Mouse (Mus musculus) E14TG2a.4 (cell line): ENCODE data around the gene Lpar1.

ENCODE experiments used
- H3K27me3 ChIP-seq: 2 replicates; pipeline ENCODE4 v1.6.1; 2014; ENCODE audit warnings: low read length, control low read depth; ENCODE audit not compliant: insufficient read depth
- H3K36me3 ChIP-seq: 2 replicates; pipeline ENCODE4 v1.6.1; 2014; ENCODE audit warnings: low read length, control low read depth; ENCODE audit not compliant: insufficient read depth
- H3K4me1 ChIP-seq: replicated peaks from 2 replicates; pipeline ENCODE4 v1.6.1; 2014; ENCODE audit warnings: low read depth, low read length, control low read depth
- H3K4me3 ChIP-seq: replicated peaks from 2 replicates; pipeline ENCODE4 v1.5.1; 2014; ENCODE audit warnings: mild to moderate bottlenecking, low read length
- H3K9me3 ChIP-seq: 2 replicates; pipeline ENCODE4 v1.6.1; 2014; ENCODE audit warnings: low read length, control low read depth
- CTCF ChIP-seq: conservative IDR thresholded peaks from 2 replicates; pipeline ENCODE4 v1.5.1; 2014; ENCODE audit warnings: low read length
- NANOG ChIP-seq: IDR thresholded peaks from 2 replicates; pipeline ENCODE4 v1.6.1; 2014; ENCODE audit warnings: borderline replicate concordance, low read length, mixed read lengths
- POU5F1 ChIP-seq: IDR thresholded peaks from 2 replicates; pipeline ENCODE4 v1.6.1; 2014; ENCODE audit warnings: low read length, borderline replicate concordance

Lpar1 gene

GRCm38 (mm10) chr4:58521137-58521536, 32.6 kb downstream of the Lpar1 start:
- TF ChIP-seq POU5F1 (no peak), NANOG (no peak), CTCF (no peak)

GRCm38 (mm10) chr4:58520531-58520930, 33.2 kb downstream of the Lpar1 start:
- H3K4me3 ChIP-seq = no peak overlapping the region
- no peaks in the 10 kb centered on the region for H3K36me3 ChIP-seq
- no peaks in the 10 kb centered on the region for H3K27me3 ChIP-seq
- H3K9me3 ChIP-seq = no peaks in the 10 kb centered on the region
- H3K4me1 ChIP-seq = peaks cover 5% of the 10 kb centered on the region; the same call in 1 of the 2 replicates
- TF ChIP-seq POU5F1 = no peak
- TF ChIP-seq CTCF = no peak
- no peak for TF ChIP-seq NANOG

More at GRCm38 (mm10) chr4:58521137-58521536, 32.6 kb downstream of the Lpar1 start:
- Histone ChIP-seq H3K4me3 (no peak overlapping the region), H3K27me3 (no peaks in the 10 kb centered on the region), H3K36me3 (no peaks in the 10 kb centered on the region), H3K9me3 (no peaks in the 10 kb centered on the region), H3K4me1 (peaks cover 5% of the 10 kb centered on the region; the same call in 1 of the 2 replicates)

DNA sequence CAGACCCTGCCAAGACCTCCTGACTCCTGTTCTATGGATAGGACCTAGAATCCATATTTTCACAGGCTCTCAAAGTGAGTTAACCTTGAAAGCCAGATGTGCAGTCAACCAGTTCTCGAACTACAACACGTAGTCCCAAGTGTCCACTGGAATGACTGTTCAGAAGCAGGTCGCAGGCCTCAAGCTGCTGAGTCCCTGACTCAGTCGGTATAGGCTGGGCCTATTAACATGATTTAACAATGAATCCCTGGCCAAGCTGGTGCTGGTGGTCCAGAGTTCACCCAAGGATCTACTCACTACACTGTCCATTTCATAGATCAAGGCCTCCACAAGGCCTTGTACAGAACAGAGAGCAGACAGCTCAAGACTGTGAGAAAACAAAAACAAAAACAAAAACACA, 33.8 kb downstream of the Lpar1 start:
- Histone ChIP-seq H3K4me1 (peaks cover 5% of the 10 kb centered on the region; the same call in 1 of the 2 replicates), H3K9me3 (no peaks in the 10 kb centered on the region), H3K4me3 (no peak overlapping the region), H3K36me3 (no peaks in the 10 kb centered on the region), H3K27me3 (no peaks in the 10 kb centered on the region)
- TF ChIP-seq NANOG (no peak), POU5F1 (no peak), CTCF (no peak)

GRCm38 (mm10) chr4:58518215-58518988, 35.3 kb downstream of the Lpar1 start:
- Histone ChIP-seq H3K36me3 (no peaks in the 10 kb centered on the region), H3K9me3 (no peaks in the 10 kb centered on the region), H3K27me3 (no peaks in the 10 kb centered on the region), H3K4me3 (no peak overlapping the region), H3K4me1 (0 out of 2 replicates have a peak, but pooled peaks cover 5% of the 10 kb centered on the region)
- no peak for TF ChIP-seq NANOG
- no peak for TF ChIP-seq POU5F1

- Histone ChIP-seq H3K4me1 (0 out of 2 replicates have a peak, but pooled peaks cover 5% of the 10 kb centered on the region), H3K9me3 (no peaks in the 10 kb centered on the region), H3K4me3 (no peak overlapping the region), H3K36me3 (no peaks in the 10 kb centered on the region), H3K27me3 (no peaks in the 10 kb centered on the region)
- TF ChIP-seq NANOG = no peak
- no peak for TF ChIP-seq CTCF
- TF ChIP-seq POU5F1 = no peak
Measured at GRCm38 (mm10) chr4:58516810-58517209, 36.9 kb downstream of the Lpar1 start.

GRCm38 (mm10) chr4:58516221-58516620, 37.5 kb downstream of the Lpar1 start:
- Histone ChIP-seq H3K4me1 (0 out of 2 replicates have a peak, but pooled peaks cover 5% of the 10 kb centered on the region), H3K4me3 (no peak overlapping the region), H3K36me3 (no peaks in the 10 kb centered on the region), H3K27me3 (no peaks in the 10 kb centered on the region), H3K9me3 (no peaks in the 10 kb centered on the region)
- TF ChIP-seq NANOG (no peak), CTCF (no peak), POU5F1 (no peak)

DNA sequence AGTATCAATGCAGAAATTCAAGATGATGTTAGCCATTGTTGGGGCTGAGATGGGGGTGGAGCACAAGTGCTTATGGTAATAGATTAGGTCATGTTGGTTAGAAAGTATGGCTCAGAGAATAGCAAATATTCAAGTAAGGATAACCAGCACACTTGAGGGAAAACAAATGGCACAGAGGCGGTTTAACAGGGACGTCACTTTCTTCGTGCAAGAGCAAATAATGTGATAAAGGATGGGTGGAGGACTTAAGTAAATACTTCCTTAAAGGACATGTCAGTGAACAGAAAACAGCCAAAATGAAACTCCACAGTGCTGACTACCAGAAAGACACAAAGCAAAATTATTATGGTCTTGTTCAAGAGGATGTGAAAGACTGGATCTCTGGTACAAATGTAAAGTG, 42.1 kb downstream of the Lpar1 start:
- Histone ChIP-seq H3K27me3 (no peaks in the 10 kb centered on the region), H3K9me3 (no peaks in the 10 kb centered on the region), H3K36me3 (no peaks in the 10 kb centered on the region), H3K4me1 (no peaks in the 10 kb centered on the region), H3K4me3 (no peak overlapping the region)
- TF ChIP-seq POU5F1 = no peak

GRCm38 (mm10) chr4:58508833-58509232, 44.9 kb downstream of the Lpar1 start:
- Histone ChIP-seq H3K4me1 (no peaks in the 10 kb centered on the region), H3K36me3 (no peaks in the 10 kb centered on the region; the same call in 1 of the 2 replicates), H3K4me3 (no peak overlapping the region), H3K9me3 (no peaks in the 10 kb centered on the region), H3K27me3 (peaks cover 2% of the 10 kb centered on the region; the same call in 1 of the 2 replicates)
- TF ChIP-seq NANOG (no peak), CTCF (no peak), POU5F1 (no peak)
